Mouse (Mus musculus) kidney, postnatal 25 days (tissue): ENCODE results near the gene Foxred2.

Source experiments
- DNase-seq, 2 experiments: peaks; one replicate each; pipeline ENCODE4 v3.0.0; 2021; ENCODE audit warnings: mixed read lengths in 2 of 2

Gene Foxred2

GRCm38 (mm10) chr15:77945711-77946110 is 10.8 kb downstream of the Foxred2 start:
- DNase-seq: no peak

- DNase-seq: no peak
Observed at GRCm38 (mm10) chr15:77941563-77941962, 15.0 kb downstream of the Foxred2 start.

GRCm38 (mm10) chr15:77938516-77938915 is 18.0 kb downstream of the Foxred2 start:
- no peak for DNase-seq

DNA sequence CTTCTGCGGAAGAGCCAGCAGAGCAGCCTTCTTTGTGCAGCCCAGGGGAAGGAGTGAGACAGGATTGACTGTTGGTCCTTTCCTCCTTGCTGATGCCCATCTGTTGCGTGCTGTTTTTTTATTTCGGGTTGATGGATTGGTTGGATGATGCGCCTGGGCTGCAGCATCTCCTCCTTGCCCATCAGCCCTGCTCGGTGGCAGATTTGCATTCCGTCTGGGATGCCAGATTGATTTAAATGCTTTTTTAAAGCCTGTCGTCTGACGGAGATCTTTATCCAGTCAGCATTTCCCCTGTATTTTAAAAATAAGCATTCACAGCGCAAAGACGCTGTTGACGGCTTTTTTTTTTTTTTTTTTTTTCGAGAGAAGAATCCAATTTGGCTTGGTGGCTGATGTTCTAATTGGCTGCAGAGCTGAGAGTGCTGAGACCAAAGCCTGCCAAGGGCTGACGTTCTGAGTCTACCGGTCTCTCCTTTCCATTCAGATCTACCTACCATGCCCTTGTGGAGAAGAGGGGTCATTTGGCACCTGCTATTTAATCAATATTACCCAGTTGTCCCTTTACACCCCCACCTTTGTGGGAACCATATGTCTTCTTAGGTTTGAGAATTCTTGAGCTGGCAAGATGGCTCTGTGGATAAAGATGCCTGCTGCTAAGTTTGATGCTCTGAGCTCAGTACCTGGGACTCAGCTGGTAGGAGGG is 20.7 kb downstream of the Foxred2 start:
- DNase-seq: no peak

GRCm38 (mm10) chr15:77934968-77935367 is 21.6 kb downstream of the Foxred2 start:
- DNase-seq: no peak

DNA sequence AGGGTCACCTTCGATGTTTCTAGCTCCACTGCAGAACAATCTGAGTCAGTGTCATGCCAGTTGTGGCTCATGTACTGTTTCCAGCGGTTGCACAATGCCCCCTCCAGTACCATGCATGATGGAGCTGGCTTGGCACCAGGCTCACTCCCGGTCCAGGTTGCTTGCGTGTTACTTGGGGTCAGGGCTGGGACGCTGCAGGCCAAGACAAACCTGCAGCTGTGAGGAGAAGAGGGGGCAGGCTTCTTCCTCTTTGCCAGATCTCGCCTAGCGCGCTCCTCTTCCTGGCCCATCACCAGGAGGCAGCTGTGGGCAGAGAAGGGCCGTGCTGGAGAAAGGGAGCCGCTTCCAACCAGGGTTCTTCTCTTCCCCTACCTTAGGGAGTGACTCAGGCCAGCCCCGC is 22.2 kb downstream of the Foxred2 start:
- peak; percentile 72 to 91 for DNase-seq

GRCm38 (mm10) chr15:77933770-77934169 is 22.8 kb downstream of the Foxred2 start:
- peak; percentile 97 to 100 for DNase-seq

DNA sequence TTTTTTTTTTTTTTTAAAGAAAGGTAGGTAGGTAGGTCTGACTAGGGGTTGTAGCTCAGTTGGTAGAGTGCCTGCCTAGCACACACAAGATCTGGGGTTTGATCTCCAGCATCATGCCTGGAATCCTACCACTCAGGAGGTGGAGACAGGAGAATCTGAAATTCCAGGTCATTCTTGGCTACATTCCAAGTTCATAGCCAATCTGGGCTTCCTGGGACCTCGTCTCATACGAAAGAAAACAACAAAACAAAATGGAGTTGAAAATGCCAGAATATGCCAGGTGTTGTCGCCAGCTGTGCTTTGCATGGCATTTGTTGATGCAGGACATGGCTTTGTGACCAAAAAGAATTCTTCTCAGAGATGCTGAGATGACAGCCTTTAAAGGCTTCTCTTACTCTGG is 23.3 kb downstream of the Foxred2 start:
- no peak for DNase-seq

DNA sequence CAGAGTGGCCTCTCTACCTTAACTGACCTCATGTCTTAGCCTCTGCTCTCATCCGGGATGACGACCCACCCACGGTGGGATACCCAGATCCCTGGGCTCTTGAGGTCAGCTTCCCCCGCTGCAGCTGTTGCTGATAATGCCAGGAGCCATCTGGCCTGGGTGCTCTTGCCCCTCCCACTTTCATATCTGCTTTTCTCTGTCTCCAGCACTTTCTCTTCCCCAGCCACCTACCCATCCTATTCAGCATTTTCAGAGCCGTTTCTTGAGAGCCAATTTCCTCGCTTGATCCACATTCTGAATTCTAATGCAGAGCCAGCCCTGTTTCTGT is 24.9 kb downstream of the Foxred2 start:
- no peak for DNase-seq

DNA sequence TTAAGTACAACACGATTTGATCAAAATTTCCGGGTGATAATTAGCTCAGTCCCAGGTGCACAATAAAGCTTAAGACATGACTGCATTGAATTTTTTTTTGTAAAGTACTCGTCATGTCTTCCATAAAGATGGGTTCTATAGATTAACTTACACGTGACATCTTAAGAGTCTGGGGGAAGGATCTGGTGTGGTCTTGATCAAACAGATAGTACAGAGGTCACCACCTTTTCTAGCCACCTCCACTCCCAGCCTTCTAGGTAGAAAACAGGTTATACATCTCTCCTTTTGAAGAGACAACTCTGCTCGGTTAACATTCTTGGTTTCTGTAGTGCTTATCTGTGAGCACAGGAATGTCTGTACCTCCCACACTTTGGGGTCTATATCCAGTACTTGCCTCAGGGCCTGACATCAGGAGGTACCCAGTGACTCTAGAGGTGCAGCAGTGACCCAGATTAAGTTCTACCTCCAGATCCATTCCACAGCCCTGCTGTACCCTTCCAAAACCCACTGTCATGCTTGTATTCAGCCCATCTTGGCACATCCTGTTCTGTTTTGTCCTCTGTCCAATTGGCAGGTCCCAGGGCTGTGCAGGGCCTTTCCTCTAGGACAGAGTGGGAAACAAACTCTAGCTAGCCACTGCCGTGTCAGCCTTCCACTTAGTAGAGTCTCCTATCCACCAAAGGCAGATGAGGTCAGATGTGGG is 25.4 kb downstream of the Foxred2 start:
- DNase-seq: no peak

GRCm38 (mm10) chr15:77929804-77930203 is 26.7 kb downstream of the Foxred2 start:
- no peak for DNase-seq

DNA sequence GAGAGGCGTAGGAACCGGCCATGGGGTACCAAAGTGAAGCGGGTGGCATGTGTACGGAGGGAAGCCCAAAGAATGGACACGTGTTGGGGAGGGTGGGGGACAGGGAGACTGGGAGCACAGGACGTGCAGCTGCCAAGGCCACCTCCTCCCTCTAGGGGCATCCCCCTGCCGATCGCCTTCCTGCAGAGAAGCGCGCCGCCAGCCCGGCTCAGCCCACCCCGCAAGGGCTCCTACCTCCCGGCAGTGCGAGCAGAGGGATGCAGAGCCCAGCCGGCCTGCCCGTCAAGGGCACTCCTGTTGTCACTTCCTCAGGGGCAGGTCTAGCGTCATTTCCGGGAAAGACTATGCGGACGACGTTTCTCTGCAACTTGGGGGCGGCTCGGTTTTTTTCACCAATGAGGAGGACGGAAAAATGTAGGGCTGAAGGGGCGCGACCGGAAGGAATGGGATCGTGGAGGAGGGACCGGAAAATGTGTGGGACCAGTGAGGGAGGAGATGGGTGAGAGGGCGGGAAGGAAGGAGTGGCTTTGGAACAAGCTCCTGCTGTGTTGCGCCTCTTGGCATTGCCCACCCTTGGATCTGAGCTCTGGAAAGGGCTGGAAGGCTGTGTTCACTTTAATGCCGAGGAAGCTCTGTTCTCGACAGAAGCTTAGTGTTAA is 27.7 kb downstream of the Foxred2 start, which contains the start of gene Txn2:
Gene Txn2, minus strand, starts transcription at position 334 of the 659 bp plus-strand sequence.
- peak; percentile 97 to 99 for DNase-seq

DNA sequence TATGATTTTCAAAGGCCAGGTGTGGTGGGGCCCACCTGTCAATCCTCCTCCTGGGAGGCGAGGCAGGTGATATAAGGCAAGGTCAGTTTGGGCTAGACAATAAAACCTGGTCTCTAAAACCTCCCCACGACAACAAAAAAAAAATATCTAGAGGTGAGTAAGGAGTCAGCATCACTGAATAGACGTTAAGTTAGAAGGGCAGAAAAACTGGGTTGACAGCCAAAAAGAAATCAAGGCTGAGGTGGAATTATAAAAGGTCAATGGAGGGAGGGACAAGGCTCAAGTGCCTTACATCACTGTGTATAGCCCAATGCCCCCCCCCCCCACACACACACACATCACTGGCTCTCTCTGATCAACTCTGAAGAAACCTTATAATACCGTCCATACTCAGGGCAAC is 28.4 kb downstream of the Foxred2 start:
- DNase-seq: no peak

- no peak for DNase-seq
Observed at GRCm38 (mm10) chr15:77926921-77927320, 29.6 kb downstream of the Foxred2 start.

GRCm38 (mm10) chr15:77925195-77925594 is 31.3 kb downstream of the Foxred2 start:
- no peak for DNase-seq

- peak; percentile 23 for DNase-seq
Observed at GRCm38 (mm10) chr15:77923267-77924035, 33.1 kb downstream of the Foxred2 start.

GRCm38 (mm10) chr15:77922710-77923109 is 33.8 kb downstream of the Foxred2 start:
- DNase-seq: peak; percentile 70 to 90

DNA sequence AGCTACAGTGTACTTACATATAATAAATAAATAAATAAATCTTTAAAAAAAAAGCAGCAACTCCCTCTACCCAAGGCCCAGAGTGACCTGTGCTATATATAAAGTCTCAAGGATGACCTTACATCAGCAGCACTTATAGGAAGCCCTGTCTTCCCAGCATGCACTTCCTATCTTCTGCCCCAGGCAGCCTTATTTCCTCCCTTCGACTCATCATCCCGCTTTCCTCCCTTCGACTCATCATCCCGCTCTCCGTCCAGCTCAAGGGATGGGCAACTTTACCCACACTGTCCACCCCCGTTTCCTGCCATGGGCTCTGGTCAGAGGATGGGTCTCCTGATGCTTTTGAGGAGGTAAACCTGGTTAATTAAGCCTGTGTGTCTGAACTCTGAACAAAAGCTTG is 34.9 kb downstream of the Foxred2 start:
- DNase-seq: peak in 1 of 2 experiments; percentile 37

GRCm38 (mm10) chr15:77920511-77921462 is 35.7 kb downstream of the Foxred2 start:
- peak; percentile 70 to 75 for DNase-seq

DNA sequence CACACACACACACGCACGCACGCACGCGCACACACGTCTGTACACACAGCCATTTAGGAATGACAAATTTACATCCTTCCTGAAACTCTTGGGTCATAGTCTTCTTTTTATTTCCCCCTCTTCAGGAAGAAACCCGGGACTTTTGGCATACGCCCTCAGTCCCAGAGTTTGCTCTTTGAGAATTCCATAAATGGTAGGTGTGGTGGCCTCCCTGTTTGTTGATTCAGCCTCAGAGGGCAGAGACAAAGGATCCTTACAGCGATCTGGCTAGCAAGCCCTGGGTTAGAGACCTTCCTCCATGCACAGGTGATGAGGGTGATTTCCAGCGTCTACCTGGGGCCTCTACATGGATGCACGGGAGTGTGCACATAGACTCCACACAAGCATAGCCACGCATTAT is 37.1 kb downstream of the Foxred2 start:
- DNase-seq: peak in 1 of 2 experiments; percentile 37

- DNase-seq: peak; percentile 93 to 96
Observed at GRCm38 (mm10) chr15:77916851-77917544, 39.5 kb downstream of the Foxred2 start.
